Mouse (Mus musculus) heart, embryonic 10.5 days (tissue): ENCODE measurements around the gene Enkur. TPM values are rescaled to one million over a fixed set of nuclear protein-coding genes. Genes with fewer than 3 reads are reported as not detected.
"Not testable (repeated sequence)": the region's sequence is repeated elsewhere in the genome, so short reads cannot be mapped to it uniquely, and the experiment has no call there.

Source experiments
- DNase-seq: peaks from one replicate; pipeline ENCODE4 v3.0.0-alpha.2; 2017; ENCODE audit warnings: low spot score
- H3K27ac ChIP-seq: fragments of 300-500 bp; sonication (generic); 2 replicates; pipeline ENCODE4 v1.5.1; 2016; ENCODE audit warnings: mild to moderate bottlenecking
- H3K27me3 ChIP-seq: fragments of 300-500 bp; sonication (generic); 2 replicates; pipeline ENCODE4 v1.6.1; 2016; ENCODE audit warnings: mild to moderate bottlenecking; ENCODE audit not compliant: poor library complexity, insufficient read depth, severe bottlenecking
- H3K36me3 ChIP-seq: fragments of 300-500 bp; sonication (generic); 2 replicates; pipeline ENCODE4 v1.6.1; 2016; ENCODE audit warnings: mild to moderate bottlenecking, moderate library complexity
- H3K4me1 ChIP-seq: fragments of 300-500 bp; sonication (generic); 2 replicates; pipeline ENCODE4 v1.6.1; 2016; ENCODE audit warnings: mild to moderate bottlenecking
- H3K4me3 ChIP-seq: fragments of 300-500 bp; sonication (generic); 2 replicates; pipeline ENCODE4 v1.5.1; 2016; ENCODE audit warnings: mild to moderate bottlenecking, moderate library complexity
- H3K9me3 ChIP-seq: fragments of 300-500 bp; sonication (generic); 2 replicates; pipeline ENCODE4 v1.6.1; 2016; ENCODE audit warnings: mild to moderate bottlenecking, moderate library complexity
- WGBS: fragments of 180-500 bp; shearing (Covaris S2); methylation state at CpG from one replicate; pipeline ENCODE4 v1.1.7; 2016; 5-methylcytosine and 5-hydroxymethylcytosine counted together
- polyA plus RNA-seq: library from polyadenylated mRNA; unstranded; fragments of >200 nt; fragmentation: Nextera tagmentation; extraction: Ambion mirVana; gene quantifications from 2 replicates; pipeline ENCODE4 v1.2.1, GENCODE M21; 2016

Enkur gene
- 2.3 and 2.9 TPM in 2 replicates for polyA plus RNA-seq

- peak within 1 kb of the TSS; percentile 91 for H3K27ac ChIP-seq
- H3K9me3 ChIP-seq: no peaks in the 10 kb centered on the region
- H3K4me3 ChIP-seq: peak within 1 kb of the TSS; percentile 68
- peak; percentile 99 for DNase-seq
- no peaks in the 10 kb centered on the region for H3K27me3 ChIP-seq
- no peaks in the 10 kb centered on the region for H3K36me3 ChIP-seq
- 3% methylated on average over 43 of the region's 43 CpGs for WGBS
- H3K4me1 ChIP-seq: no peaks in the 10 kb centered on the region
Measured at GRCm38 (mm10) chr2:21204912-21205830, at the start of gene Enkur, which contains the start of gene Thnsl1. Gene Enkur (minus strand): TSS chr2:21205365. Gene Thnsl1 (plus strand): TSS chr2:21205724.

DNA sequence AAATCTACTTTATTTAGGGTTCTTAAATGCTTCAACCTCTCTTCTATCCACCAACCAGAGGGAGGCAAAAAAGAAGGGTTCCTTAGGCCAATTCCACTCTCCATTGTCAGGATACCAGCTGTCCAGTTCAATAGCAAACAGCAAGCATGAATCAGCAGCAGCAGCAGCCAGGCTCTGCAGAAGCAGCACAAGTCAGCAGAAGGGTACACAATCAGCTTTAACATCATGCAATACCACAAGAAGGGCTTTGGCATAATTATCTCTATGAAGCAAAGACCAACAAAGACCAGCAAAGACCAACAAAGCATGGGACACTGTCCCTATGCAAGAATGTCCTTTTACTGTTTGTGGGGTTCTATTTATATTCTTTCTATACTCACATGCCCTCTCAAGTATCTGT lies 49.1 kb upstream of the Enkur start:
- no peak for DNase-seq
- H3K27me3 ChIP-seq: no peaks in the 10 kb centered on the region
- H3K4me1 ChIP-seq: peaks cover 5% of the 10 kb centered on the region; the same call in 1 of the 2 replicates
- H3K36me3 ChIP-seq: no peaks in the 10 kb centered on the region
- H3K9me3 ChIP-seq: no peaks in the 10 kb centered on the region
- no peak overlapping the region for H3K27ac ChIP-seq
- no peak overlapping the region for H3K4me3 ChIP-seq

DNA sequence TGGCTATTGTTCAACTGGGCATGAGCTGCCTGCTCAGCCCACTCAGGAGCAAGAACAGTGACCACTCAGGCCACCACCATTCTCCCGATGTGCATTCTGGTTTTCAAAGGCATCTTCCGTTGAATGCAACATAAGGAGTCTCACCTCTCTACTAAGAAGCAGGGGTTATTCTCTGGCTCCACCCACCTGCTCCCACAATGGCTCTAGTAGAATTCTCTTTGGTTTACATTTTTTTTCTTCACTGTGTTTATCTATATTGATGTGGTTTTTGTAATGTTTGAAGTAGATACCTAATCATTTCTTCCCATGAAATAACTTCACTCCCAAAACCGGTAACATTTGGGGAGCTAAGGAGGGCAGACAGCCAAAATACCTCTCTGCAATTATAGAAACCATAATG lies 48.5 kb upstream of the Enkur start:
- Histone ChIP-seq H3K9me3 (no peaks in the 10 kb centered on the region), H3K4me3 (no peak overlapping the region), H3K27me3 (no peaks in the 10 kb centered on the region), H3K27ac (no peak overlapping the region), H3K36me3 (no peaks in the 10 kb centered on the region), H3K4me1 (no peaks in the 10 kb centered on the region)
- DNase-seq: no peak
- 78% methylated on average over 3 of the region's 3 CpGs for WGBS

GRCm38 (mm10) chr2:21245477-21246102 lies 40.4 kb upstream of the Enkur start:
- Histone ChIP-seq H3K4me1 (peaks cover 7% of the 10 kb centered on the region), H3K27me3 (no peaks in the 10 kb centered on the region), H3K9me3 (no peaks in the 10 kb centered on the region), H3K36me3 (no peaks in the 10 kb centered on the region), H3K27ac (peak overlapping the region; percentile 22; the same call in 1 of the 2 replicates), H3K4me3 (no peak overlapping the region)
- 49% methylated on average over 2 of the region's 2 CpGs for WGBS
- DNase-seq: no peak

DNA sequence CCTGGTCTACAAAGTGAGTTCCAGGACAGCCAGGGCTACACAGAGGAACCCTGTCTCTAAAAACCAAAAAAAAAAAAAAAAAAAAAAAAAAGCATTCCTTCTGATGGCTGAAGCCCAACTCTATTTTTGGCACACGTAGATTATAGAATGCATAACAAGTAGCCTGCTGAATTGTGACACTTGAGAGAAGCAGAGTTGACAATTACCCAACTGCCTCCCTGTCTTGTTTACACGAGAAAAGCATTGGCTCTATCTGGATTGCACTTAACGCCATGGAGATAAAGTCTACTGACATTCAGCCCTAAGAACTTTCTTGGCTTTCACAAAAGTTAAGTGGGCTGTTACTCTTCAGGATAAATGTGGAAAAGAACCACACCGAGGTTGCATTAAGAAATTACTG lies 39.8 kb upstream of the Enkur start:
- no peaks in the 10 kb centered on the region for H3K36me3 ChIP-seq
- WGBS: 34% methylated on average over 4 of the region's 4 CpGs
- no peak overlapping the region for H3K27ac ChIP-seq
- H3K4me1 ChIP-seq: peaks cover 7% of the 10 kb centered on the region
- H3K27me3 ChIP-seq: no peaks in the 10 kb centered on the region
- DNase-seq: no peak
- H3K9me3 ChIP-seq: no peaks in the 10 kb centered on the region
- H3K4me3 ChIP-seq: no peak overlapping the region

GRCm38 (mm10) chr2:21244104-21244503 lies 38.9 kb upstream of the Enkur start:
- not testable (repeated sequence) for H3K27ac ChIP-seq
- 3% methylated on average over 4 of the region's 6 CpGs for WGBS

DNA sequence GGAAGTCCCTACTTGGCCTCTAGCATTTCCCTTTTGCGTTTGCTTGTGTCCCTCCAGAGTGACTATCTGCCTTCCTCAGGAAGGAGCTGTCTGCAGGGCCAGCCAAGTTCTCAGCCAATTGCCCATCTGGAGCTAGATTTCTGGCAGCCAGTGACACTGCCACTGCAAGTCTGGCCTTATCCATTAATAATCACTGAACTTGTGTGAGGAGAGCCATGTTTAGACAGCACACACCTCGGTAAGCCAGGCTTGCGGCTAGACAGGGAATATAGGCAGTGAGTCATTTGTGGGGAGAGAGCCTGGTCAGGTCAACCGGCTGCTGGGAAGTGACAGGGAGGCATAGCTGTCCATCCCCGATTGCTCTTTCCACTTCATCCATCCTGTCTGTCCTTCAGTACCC lies 31.7 kb upstream of the Enkur start:
- Histone ChIP-seq H3K4me3 (no peak overlapping the region), H3K4me1 (peaks cover 9% of the 10 kb centered on the region; the same call in 1 of the 2 replicates), H3K9me3 (no peaks in the 10 kb centered on the region), H3K27ac (no peak overlapping the region), H3K27me3 (no peaks in the 10 kb centered on the region), H3K36me3 (no peaks in the 10 kb centered on the region)
- 43% methylated on average over 5 of the region's 5 CpGs for WGBS
- DNase-seq: no peak

More at GRCm38 (mm10) chr2:21244104-21244503, 38.9 kb upstream of the Enkur start:
- H3K4me1 ChIP-seq, H3K9me3 ChIP-seq, H3K36me3 ChIP-seq, DNase-seq, H3K27me3 ChIP-seq, H3K4me3 ChIP-seq: not testable (repeated sequence)

- no peak for DNase-seq
- Histone ChIP-seq H3K4me3 (no peak overlapping the region), H3K27me3 (no peaks in the 10 kb centered on the region), H3K27ac (no peak overlapping the region), H3K4me1 (peaks cover 9% of the 10 kb centered on the region; the same call in 1 of the 2 replicates), H3K36me3 (no peaks in the 10 kb centered on the region), H3K9me3 (no peaks in the 10 kb centered on the region)
- WGBS: 86% methylated on average over 4 of the region's 4 CpGs
Measured at GRCm38 (mm10) chr2:21235844-21236386, 30.8 kb upstream of the Enkur start.

GRCm38 (mm10) chr2:21234871-21235648 lies 29.9 kb upstream of the Enkur start:
- no peak overlapping the region for H3K27ac ChIP-seq
- no peaks in the 10 kb centered on the region for H3K36me3 ChIP-seq
- H3K4me3 ChIP-seq: no peak overlapping the region
- peaks cover 14% of the 10 kb centered on the region; the same call in 1 of the 2 replicates for H3K4me1 ChIP-seq
- peak; percentile 85 for DNase-seq
- H3K27me3 ChIP-seq: no peaks in the 10 kb centered on the region
- WGBS: 71% methylated on average over 9 of the region's 9 CpGs
- no peaks in the 10 kb centered on the region for H3K9me3 ChIP-seq

- Histone ChIP-seq H3K27ac (no peak overlapping the region), H3K36me3 (no peaks in the 10 kb centered on the region), H3K4me3 (no peak overlapping the region), H3K4me1 (peaks cover 5% of the 10 kb centered on the region; the same call in 1 of the 2 replicates), H3K9me3 (no peaks in the 10 kb centered on the region), H3K27me3 (no peaks in the 10 kb centered on the region)
- no peak for DNase-seq
- 53% methylated on average over 3 of the region's 3 CpGs for WGBS
Measured at GRCm38 (mm10) chr2:21231147-21231546, 26.0 kb upstream of the Enkur start.

- no peaks in the 10 kb centered on the region for H3K9me3 ChIP-seq
- H3K36me3 ChIP-seq: no peaks in the 10 kb centered on the region
- peaks cover 5% of the 10 kb centered on the region; the same call in 1 of the 2 replicates for H3K4me1 ChIP-seq
- 62% methylated on average over 2 of the region's 2 CpGs for WGBS
- DNase-seq: no peak
- H3K27ac ChIP-seq: no peak overlapping the region
- no peaks in the 10 kb centered on the region for H3K27me3 ChIP-seq
- H3K4me3 ChIP-seq: no peak overlapping the region
Measured at GRCm38 (mm10) chr2:21230276-21230675, 25.1 kb upstream of the Enkur start.
